Mouse (Mus musculus) left cerebral cortex, postnatal 14 days (tissue): Measurements from ENCODE around the gene Spsb4. TPM values are rescaled to one million over a fixed set of nuclear protein-coding genes. Genes with fewer than 3 reads are reported as not detected.

Experiments
- DNase-seq, 2 experiments: peaks; one replicate each; pipeline ENCODE4 v3.0.0; 2021 to 2022; ENCODE audit warnings: low spot score in 2 of 2, mixed read lengths in 1 of 2
- intact Hi-C: fragments of 180-260 bp; cut with DNase I; formaldehyde crosslinking; loops from one replicate; pipeline ENCODE4 v1.15.1; 2025
- total RNA-seq, 2 experiments: library from RNA; stranded (reverse); gene quantifications; 2 replicates each; pipeline ENCODE4 v1.2.3; 2021

The Spsb4 gene
- total RNA-seq, 2 experiments from 2014 or later, result 6.7 to 6.9 TPM

- DNase-seq, result no peak
- intact Hi-C loops, result no loop called here
Measured at GRCm38 (mm10) chr9:96923119-96923518, 95.5 kb downstream of the Spsb4 start.

GRCm38 (mm10) chr9:96916620-96917538 is 101.8 kb downstream of the Spsb4 start:
- intact Hi-C loops, result loop anchor here (1.0 to 5.0 kb wide), 4 partner anchors 45 to 246 kb away; partner anchors contain the start of gene Spsb4
- DNase-seq, result peak; percentile 97 to 98

GRCm38 (mm10) chr9:96916076-96916475 is 102.6 kb downstream of the Spsb4 start:
- DNase-seq, result no peak

GRCm38 (mm10) chr9:96914851-96915250 is 103.8 kb downstream of the Spsb4 start:
- DNase-seq, result no peak
- intact Hi-C loops, result loop anchor here (5.0 kb wide), 1 partner anchor 47 kb away; no protein-coding TSS in a partner anchor

More at GRCm38 (mm10) chr9:96916076-96916475, 102.6 kb downstream of the Spsb4 start:
- intact Hi-C loops, result loop anchor here (1.0 to 5.0 kb wide), 4 partner anchors 46 to 247 kb away; partner anchors contain the start of gene Spsb4

GRCm38 (mm10) chr9:96914005-96914404 is 104.6 kb downstream of the Spsb4 start:
- intact Hi-C loops, result no loop called here
- no peak for DNase-seq

GRCm38 (mm10) chr9:96909503-96909902 is 109.1 kb downstream of the Spsb4 start:
- no peak for DNase-seq
- intact Hi-C loops, result no loop called here

GRCm38 (mm10) chr9:96908737-96909136 is 109.9 kb downstream of the Spsb4 start:
- intact Hi-C loops, result no loop called here
- no peak for DNase-seq

- intact Hi-C loops, result no loop called here
- DNase-seq, result no peak
Measured at GRCm38 (mm10) chr9:96904360-96905355, 114.0 kb downstream of the Spsb4 start.

- intact Hi-C loops, result no loop called here
- no peak for DNase-seq
Measured at GRCm38 (mm10) chr9:96899717-96900116, 118.9 kb downstream of the Spsb4 start.

GRCm38 (mm10) chr9:96899004-96899403 is 119.6 kb downstream of the Spsb4 start:
- intact Hi-C loops, result no loop called here
- no peak for DNase-seq

GRCm38 (mm10) chr9:96896690-96897089 is 122.0 kb downstream of the Spsb4 start:
- DNase-seq, result no peak
- intact Hi-C loops, result no loop called here

GRCm38 (mm10) chr9:96893582-96893981 is 125.1 kb downstream of the Spsb4 start:
- no peak for DNase-seq
- intact Hi-C loops, result no loop called here

Other genes starting within 250 kb of the Spsb4 start
- gene Pxylp1, start 126.2 kb downstream of the Spsb4 start, total RNA-seq, result 10 to 100 TPM; 13.4 to 17.8 TPM
- 10 to 100 TPM; 82.5 to 87.7 TPM for gene Slc25a36, start 92.3 kb upstream of the Spsb4 start, total RNA-seq